Comparison of ENCODE assay signal across 15 mouse cellular contexts in the genomic region with DNA sequence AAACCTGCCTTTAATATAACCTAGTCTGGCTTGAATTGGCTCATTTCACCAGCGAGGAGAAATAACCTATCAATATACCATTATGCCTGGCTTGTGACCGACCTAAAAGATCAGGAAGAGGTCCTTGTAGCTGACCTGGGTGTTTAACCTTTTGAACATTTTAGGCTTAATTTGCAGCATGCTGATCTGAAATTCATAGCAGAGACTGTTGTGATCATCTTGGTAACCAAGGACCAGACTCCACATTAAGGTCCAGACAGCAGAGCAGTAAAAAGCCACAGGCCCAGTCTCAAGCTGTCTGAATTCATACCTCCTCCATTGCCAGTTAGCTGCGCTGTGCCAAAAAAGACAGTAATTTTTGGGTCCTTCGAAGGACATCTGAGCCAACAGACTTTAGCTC. TPM values are rescaled to one million over a fixed set of nuclear protein-coding genes. Genes with fewer than 3 reads are reported as not detected.
"Had no signal": no experiment of that assay in that cellular context is flagged by ENCODE, and none has a peak within 500 bp of the region (broad histone marks: within the 10 kb centered on the region; RNA-seq: fewer than 3 reads in every experiment).

No protein-coding gene starts in this region.

- H3K36me3 ChIP-seq: liver, embryonic 15.5 days; midbrain, embryonic 13.5 days had no signal

- H3K9me3 ChIP-seq: liver, embryonic 15.5 days; midbrain, embryonic 13.5 days had no signal

- DNase-seq: kidney, adult 2 months; kidney, postnatal 25 days; layer of hippocampus, adult 9-11 months; lung, adult 2 months; lung, postnatal 36 days; right cerebral cortex, postnatal 25 days; thymus, postnatal 4 days had no signal

- H3K27ac ChIP-seq: liver, embryonic 15.5 days; midbrain, embryonic 13.5 days; stomach, postnatal 0 days had no signal

- ATAC-seq: lung, postnatal 0 days; midbrain, embryonic 13.5 days had no signal

- H3K27me3 ChIP-seq: liver, embryonic 15.5 days; midbrain, embryonic 13.5 days had no signal

- H3K4me2 ChIP-seq: liver, embryonic 11.5 days; liver, embryonic 15.5 days; midbrain, embryonic 13.5 days had no signal

- H3K4me1 ChIP-seq: liver, embryonic 15.5 days; midbrain, embryonic 13.5 days had no signal

- H3K9ac ChIP-seq: liver, embryonic 15.5 days; midbrain, embryonic 13.5 days had no signal

- H3K4me3 ChIP-seq: liver, embryonic 15.5 days; midbrain, embryonic 13.5 days had no signal

RNA-seq across cellular contexts. Expression of gene Tns4, which starts 6.7 kb away (rescaled TPM):
- polyA plus RNA-seq: liver, embryonic 11.5 days; neural tube, embryonic 14.5 days had no signal

RNA-seq across cellular contexts. Expression of gene Ccr7, which starts 59.1 kb away (rescaled TPM):
- total RNA-seq: left cerebral cortex, postnatal 36 days; midbrain, postnatal 0 days had no signal
- polyA plus RNA-seq: midbrain, embryonic 13.5 days; midbrain, postnatal 0 days; neural tube, embryonic 14.5 days had no signal
